Mouse (Mus musculus) ES-E14 (cell line): ENCODE measurements at regions not wholly inside any gene's neighbourhood (a gene's known extent, or its start where the extent isn't known, plus 50 kb on each side); places are given as distances from the start of the nearest gene placed in this dataset.

Source experiments
- DNase-seq: peaks from one replicate; pipeline ENCODE4 v3.0.0-alpha.2; 2013; ENCODE audit warnings: low read depth, low spot score
- H3K27ac ChIP-seq: 2 replicates; pipeline ENCODE4 v1.5.1; 2012; ENCODE audit warnings: low read depth, mild to moderate bottlenecking, low read length, moderate library complexity, mixed read lengths; ENCODE audit not compliant: poor library complexity, insufficient read depth, severe bottlenecking
- H3K36me3 ChIP-seq: 2 replicates; pipeline ENCODE4 v1.6.1; 2012; ENCODE audit warnings: mild to moderate bottlenecking, low read length, moderate library complexity, mixed read lengths; ENCODE audit not compliant: control insufficient read depth, poor library complexity, insufficient read depth, severe bottlenecking
- H3K4me1 ChIP-seq, 2 experiments: fragments of 150-350 bp in 1 of 2; sonication (generic) in 1 of 2; 2 replicates each; pipeline ENCODE4 v1.6.1; 2012; ENCODE audit warnings: low read length in 2 of 2, mild to moderate bottlenecking in 1 of 2, mixed read lengths in 1 of 2; ENCODE audit not compliant: control insufficient read depth in 2 of 2, insufficient read depth in 2 of 2, poor library complexity in 1 of 2
- H3K4me3 ChIP-seq, 2 experiments: fragments of 150-350 bp in 1 of 2; sonication (generic) in 1 of 2; 2 replicates each; pipeline ENCODE4 v1.5.1; 2012; ENCODE audit warnings: low read length in 2 of 2, low read depth in 1 of 2, mild to moderate bottlenecking in 1 of 2, mixed read lengths in 1 of 2; ENCODE audit not compliant: insufficient read depth in 1 of 2, poor library complexity in 1 of 2, severe bottlenecking in 1 of 2
- H3K9ac ChIP-seq: 2 replicates; pipeline ENCODE4 v1.6.1; 2012; ENCODE audit warnings: low read depth, mild to moderate bottlenecking, low read length, mixed read lengths; ENCODE audit not compliant: poor library complexity, insufficient read depth, severe bottlenecking
- H3K9me3 ChIP-seq: fragments of 150-350 bp; sonication (generic); 2 replicates; pipeline ENCODE4 v1.6.1; 2012; ENCODE audit warnings: low read depth, mild to moderate bottlenecking, low read length; ENCODE audit not compliant: control insufficient read depth, insufficient read depth
- CHD2 ChIP-seq: IDR thresholded peaks from 2 replicates; pipeline ENCODE4 v1.6.1; 2014; ENCODE audit warnings: mild to moderate bottlenecking, low read depth, low read length, inconsistent platforms
- HCFC1 ChIP-seq: IDR thresholded peaks from 2 replicates; pipeline ENCODE4 v1.6.1; 2012; ENCODE audit warnings: low read length, inconsistent platforms, borderline replicate concordance; ENCODE audit not compliant: insufficient read depth
- MAFK ChIP-seq: IDR thresholded peaks from 2 replicates; pipeline ENCODE4 v1.6.1; 2014; ENCODE audit warnings: mild to moderate bottlenecking, low read depth, low read length, inconsistent platforms; ENCODE audit not compliant: insufficient read depth
- ZC3H11A ChIP-seq: IDR thresholded peaks from 2 replicates; pipeline ENCODE4 v1.6.1; 2012; ENCODE audit warnings: low read depth, mild to moderate bottlenecking, inconsistent platforms, low read length, borderline replicate concordance
- ZNF384 ChIP-seq: IDR thresholded peaks from 2 replicates; pipeline ENCODE4 v1.6.1; 2012; ENCODE audit warnings: low read depth, low read length, inconsistent platforms
- in situ Hi-C, 2 experiments: fragments of 600-800 bp; cut with MboI; formaldehyde crosslinking; loops; one replicate each; pipeline ENCODE4 v1.15.1; 2025; ENCODE audit warnings: low sequenced_read_pairs in 2 of 2, inconsistent platforms in 1 of 2; ENCODE audit not compliant: unreplicated experiment in 2 of 2

GRCm38 (mm10) chr17:68112763-68113330 is 108.9 kb upstream of the Arhgap28 start:
- no peak overlapping the region for H3K4me3 ChIP-seq
- no peaks in the 10 kb centered on the region for H3K36me3 ChIP-seq
- H3K4me1 ChIP-seq: no peaks in the 10 kb centered on the region
- DNase-seq: no peak
- no peak overlapping the region for H3K9ac ChIP-seq
- in situ Hi-C loops: no loop called here
- TF ChIP-seq ZNF384 (no peak), HCFC1 (no peak), CHD2 (no peak), ZC3H11A (no peak), MAFK (no peak)
- H3K9me3 ChIP-seq: no peaks in the 10 kb centered on the region
- H3K27ac ChIP-seq: no peak overlapping the region

GRCm38 (mm10) chr17:68115599-68115998 is 111.7 kb upstream of the Arhgap28 start:
- in situ Hi-C loops: no loop called here
- Histone ChIP-seq H3K4me1 (peaks cover 0 to 2% of the 10 kb centered on the region in 2 experiments; a peak in 1 of 4 replicates), H3K9me3 (no peaks in the 10 kb centered on the region), H3K4me3 (no peak overlapping the region), H3K36me3 (no peaks in the 10 kb centered on the region), H3K9ac (no peak overlapping the region), H3K27ac (no peak overlapping the region)
- no peak for TF ChIP-seq HCFC1
- no peak for TF ChIP-seq ZC3H11A
- TF ChIP-seq ZNF384: no peak
- TF ChIP-seq MAFK: no peak
- no peak for TF ChIP-seq CHD2
- no peak for DNase-seq

DNA sequence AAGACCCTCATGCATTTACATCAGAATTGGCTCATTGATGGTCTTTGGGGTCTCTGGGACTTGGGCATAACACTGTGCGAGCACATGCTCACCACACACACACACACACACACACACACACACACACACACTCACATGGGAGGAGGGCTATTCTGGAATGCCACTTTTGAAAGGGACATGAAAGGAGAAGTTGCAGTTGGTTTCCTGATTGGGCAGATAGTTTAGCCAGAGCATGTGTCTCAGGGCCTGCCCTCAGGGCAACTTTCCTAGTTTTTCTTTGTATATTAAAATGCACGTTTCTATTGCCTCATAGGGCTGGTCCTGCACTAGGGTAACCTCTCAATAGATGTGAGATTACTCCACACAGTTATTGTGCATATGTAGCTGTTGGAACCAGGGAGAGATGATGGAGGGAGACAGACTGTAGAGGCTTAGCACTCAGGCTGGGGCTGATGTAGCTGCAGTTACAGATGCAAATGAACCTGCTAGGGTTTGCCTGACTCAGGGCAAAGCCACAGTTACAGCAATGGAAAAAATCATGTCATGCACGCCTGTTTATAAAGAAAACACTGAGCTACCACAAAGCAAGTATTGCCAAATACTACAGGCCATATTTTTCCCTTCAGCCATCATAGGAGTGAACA is 115.3 kb upstream of the Arhgap28 start:
- in situ Hi-C loops: no loop called here

GRCm38 (mm10) chr17:68120230-68120629 is 116.3 kb upstream of the Arhgap28 start:
- Histone ChIP-seq H3K4me1 (peaks cover 0 to 2% of the 10 kb centered on the region in 2 experiments; a peak in 1 of 4 replicates), H3K4me3 (no peak overlapping the region), H3K9ac (no peak overlapping the region), H3K9me3 (no peaks in the 10 kb centered on the region), H3K27ac (no peak overlapping the region), H3K36me3 (no peaks in the 10 kb centered on the region)
- TF ChIP-seq MAFK: no peak
- no peak for TF ChIP-seq ZC3H11A
- no peak for TF ChIP-seq ZNF384
- no peak for TF ChIP-seq CHD2
- no peak for TF ChIP-seq HCFC1
- in situ Hi-C loops: no loop called here
- DNase-seq: no peak

More for the DNA sequence above, 115.3 kb upstream of the Arhgap28 start:
- no peak overlapping the region for H3K9ac ChIP-seq
- no peak overlapping the region for H3K27ac ChIP-seq
- peaks cover 0 to 2% of the 10 kb centered on the region in 2 experiments; a peak in 1 of 4 replicates for H3K4me1 ChIP-seq
- H3K36me3 ChIP-seq: no peaks in the 10 kb centered on the region
- no peaks in the 10 kb centered on the region for H3K9me3 ChIP-seq
- no peak for TF ChIP-seq CHD2
- TF ChIP-seq ZNF384: no peak
- TF ChIP-seq MAFK: no peak
- no peak for TF ChIP-seq ZC3H11A
- no peak for TF ChIP-seq HCFC1
- H3K4me3 ChIP-seq: no peak overlapping the region
- DNase-seq: no peak
